Mouse (Mus musculus) urinary bladder, postnatal 4 days (tissue): ENCODE measurements around the gene Smarcal1.
A peak's percentile ranks its signal among the peaks of the same experiment; 100 is the strongest.

Source experiments
- DNase-seq, 2 experiments: peaks; one replicate each; pipeline ENCODE4 v3.0.0; 2021 to 2022; ENCODE audit warnings: low spot score in 2 of 2

The Smarcal1 gene

DNA sequence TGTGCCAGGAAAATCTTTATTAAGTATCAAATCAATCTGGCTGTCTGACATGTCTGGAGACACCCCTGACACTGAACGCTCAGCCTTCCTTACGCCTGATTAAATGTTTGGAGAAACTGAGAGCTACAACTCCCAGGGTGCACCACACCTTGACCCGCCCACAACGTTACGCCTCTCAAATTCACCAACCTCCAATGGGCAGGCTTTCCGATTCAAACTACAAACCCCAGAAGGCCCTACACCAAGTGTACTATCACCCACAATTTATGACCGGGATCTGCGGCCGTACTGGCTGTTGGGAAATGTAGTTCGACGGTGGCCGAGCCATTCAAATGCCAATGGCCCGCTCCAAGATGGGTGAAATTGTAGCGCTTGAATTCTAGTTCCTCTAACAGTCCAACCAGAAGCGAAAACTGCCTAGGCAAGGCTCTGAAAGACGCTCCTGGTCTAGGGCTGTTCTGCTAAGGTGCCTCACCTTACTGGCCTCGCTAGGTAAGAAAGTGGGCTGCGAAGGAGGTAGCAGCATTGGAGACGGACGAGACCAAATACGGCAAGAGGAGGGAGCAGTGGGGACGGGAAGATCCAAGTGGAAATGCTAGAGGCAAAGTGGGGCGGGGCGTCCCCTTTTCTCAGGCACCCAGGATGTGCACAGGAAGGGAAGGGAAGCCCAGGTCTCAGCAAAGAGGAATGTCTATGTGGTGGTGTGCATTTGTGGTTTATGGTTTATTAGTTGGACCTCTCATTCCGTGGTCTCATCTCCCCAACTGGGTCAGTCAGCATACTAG lies at the start of gene Smarcal1:
Gene Smarcal1, plus strand, starts transcription at position 305 of the 785 bp plus-strand sequence.
- DNase-seq, result peak; percentile 88 to 89

DNA sequence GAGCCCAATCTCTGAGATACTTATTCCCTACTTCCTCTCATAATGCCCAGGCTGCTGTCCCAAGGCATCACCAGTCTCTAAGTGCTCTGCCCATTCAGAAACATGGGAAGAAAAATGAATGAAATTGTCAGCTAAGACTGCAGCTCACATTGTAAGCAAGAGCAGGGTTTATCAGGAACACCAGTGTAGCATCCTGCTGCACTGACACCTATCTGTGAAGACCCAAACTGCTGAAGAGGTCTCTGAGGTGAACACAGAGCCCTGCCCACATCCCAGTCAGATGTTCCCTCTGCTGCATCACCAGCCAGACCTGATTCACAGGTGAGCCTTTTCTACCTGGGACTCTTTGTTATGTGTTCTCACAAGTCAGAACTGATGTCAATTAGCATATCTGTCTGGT lies 49.6 kb upstream of the Smarcal1 start:
- no peak for DNase-seq

DNA sequence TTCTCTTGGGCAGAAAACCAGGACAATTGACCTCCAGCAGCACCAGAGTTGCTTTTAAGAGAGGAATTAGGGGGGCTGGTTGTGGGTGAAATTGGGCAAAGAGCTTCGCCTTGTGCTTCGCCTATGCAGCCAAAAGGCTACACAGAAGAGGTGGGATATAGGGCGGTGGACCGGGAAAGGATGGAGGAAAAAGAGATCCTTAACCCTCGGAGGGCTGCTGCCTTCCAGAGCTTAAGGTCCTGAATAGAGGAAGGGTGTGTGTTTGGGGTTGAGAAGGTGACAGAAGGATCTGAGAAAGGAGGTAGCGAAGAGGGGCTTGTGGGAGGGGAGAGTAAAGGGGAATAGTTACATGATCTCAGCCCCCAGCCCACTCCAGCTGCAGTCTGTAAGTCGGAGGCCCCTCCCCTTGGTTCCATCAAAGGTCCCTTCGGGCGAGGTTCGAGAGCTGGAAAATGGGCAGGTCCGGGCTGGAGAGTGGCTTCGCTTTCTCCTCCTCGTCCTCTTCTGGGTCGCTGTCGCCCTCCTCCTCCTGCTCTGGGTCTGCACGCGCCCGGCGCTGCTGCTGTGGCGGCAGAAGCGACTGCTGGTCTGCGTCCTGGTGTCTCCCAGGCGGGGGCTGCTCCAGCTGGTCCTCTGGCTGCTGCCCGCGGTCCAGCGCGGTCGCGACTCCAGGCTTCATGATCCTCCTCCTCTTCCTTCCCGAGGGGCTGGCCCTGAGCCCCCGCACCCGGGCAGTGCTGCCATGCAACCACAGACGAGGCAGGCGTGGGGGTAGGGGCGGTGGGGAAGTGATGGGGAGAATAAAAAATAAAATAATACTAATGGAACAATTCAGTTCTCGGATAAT lies 47.1 kb upstream of the Smarcal1 start:
- no peak for DNase-seq

DNA sequence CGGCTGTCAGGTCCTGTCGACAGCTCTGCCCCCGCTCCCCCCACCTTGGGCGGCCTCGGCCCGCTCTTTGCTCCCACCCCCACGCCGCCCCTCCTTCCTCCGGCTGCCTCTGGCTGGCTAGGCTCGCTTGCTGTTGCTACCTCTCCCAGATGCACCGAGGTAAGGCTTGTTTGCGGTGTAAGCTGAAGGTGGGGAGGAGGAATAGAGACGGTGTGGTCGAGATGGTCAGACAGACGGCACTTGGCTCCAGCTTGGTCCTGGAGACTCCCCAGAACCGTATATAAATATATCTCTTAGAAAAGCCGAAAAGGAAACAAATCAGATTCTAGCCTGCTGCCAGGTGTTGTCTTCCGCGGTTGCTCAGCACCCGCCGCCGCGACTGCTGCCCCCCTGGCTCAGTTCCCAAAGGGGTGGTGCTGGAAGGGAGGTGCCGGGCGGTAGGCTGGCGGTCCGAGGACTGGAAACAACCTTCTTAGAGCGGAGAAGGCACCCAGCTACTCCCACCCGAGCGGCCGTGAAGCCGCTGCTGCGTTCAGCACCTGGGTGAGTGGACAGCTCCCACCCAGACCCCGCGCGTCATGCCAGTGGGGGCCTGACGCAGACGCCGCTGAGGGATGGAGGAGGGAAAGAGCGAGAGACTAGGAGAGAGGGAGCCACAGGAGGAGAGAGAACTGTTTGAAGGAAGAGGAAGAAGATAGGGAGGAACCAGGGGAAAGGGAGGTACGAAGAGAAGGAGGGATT lies 46.3 kb upstream of the Smarcal1 start, which contains the start of gene March4:
Gene March4, minus strand, starts transcription at position 320 of the 741 bp plus-strand sequence.
- peak; percentile 63 to 85 for DNase-seq

DNA sequence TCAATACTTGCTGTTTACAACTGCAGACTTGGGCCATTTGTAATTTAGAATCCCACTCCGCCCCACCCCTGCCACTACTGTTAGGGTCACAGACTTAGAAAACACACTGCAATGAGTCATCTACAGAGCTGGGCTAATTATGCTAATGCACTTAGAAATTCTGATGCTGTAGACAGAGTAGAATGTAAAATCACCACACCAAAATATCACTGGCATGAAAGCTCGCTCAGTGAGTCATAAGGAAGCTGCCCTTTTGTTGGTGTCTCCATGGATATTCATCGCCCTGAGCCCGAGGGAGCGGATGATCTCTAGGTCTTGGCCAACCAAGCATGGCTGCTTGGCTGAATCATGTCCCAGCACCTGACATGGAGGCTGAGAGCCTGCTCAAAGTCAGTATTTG lies 44.8 kb upstream of the Smarcal1 start:
- DNase-seq, result no peak

DNA sequence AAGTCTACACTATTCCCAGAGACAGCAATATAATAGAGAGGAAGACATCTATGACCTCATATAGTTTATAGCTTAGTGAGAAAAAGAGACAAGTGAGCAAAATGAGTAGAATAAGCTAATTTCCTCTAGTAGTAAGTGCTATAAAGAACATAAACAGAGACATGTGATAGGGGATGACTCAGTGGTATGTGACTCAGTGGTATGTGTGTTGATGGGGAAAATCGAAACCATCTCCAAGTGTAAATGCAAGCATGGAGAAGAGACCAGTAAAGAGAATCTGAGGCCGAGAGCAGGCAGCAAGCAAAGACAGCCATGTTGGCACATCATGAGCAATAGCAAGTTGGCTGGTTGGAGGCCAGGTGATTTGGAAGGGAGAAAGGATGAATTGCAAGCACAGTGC lies 32.7 kb upstream of the Smarcal1 start:
- DNase-seq, result no peak

DNA sequence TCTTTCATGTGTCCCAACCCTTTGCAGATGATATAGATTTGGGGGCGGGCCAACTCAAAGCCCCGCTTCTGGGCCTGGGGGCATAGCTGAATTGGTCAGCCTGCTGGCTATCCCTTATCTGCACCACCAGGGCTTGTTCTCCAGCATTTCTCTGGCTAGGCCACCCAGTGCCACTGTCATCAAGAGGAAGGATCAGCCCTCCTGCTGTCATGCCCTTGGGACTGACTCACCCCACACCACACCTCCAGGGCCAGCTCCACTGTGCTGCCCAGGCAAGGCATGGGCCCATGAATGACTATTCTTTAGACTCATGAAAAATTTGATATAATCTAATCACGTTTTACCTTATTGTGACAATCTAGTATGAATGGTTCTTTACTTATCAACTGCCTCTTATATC lies 26.6 kb upstream of the Smarcal1 start:
- DNase-seq, result no peak

DNA sequence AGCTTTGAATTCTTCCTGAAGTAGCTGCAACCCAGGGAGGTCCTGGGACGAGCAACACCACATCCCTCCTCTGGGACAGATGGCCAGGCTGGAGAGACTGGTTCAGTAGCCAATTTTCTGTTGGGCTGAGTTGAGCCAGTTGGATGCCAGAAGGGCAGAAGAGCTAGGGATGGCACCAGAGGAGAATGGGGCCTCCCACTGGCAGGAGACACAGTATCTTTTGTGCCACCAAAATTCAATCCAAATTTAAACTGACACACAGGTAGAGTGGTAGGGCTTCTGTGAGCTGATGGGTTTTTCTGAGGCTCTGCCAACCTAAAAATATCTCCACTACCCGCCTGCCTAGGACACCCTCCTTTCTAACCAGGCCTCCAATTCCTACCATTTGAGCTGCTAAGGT lies 24.4 kb upstream of the Smarcal1 start:
- DNase-seq, result no peak

DNA sequence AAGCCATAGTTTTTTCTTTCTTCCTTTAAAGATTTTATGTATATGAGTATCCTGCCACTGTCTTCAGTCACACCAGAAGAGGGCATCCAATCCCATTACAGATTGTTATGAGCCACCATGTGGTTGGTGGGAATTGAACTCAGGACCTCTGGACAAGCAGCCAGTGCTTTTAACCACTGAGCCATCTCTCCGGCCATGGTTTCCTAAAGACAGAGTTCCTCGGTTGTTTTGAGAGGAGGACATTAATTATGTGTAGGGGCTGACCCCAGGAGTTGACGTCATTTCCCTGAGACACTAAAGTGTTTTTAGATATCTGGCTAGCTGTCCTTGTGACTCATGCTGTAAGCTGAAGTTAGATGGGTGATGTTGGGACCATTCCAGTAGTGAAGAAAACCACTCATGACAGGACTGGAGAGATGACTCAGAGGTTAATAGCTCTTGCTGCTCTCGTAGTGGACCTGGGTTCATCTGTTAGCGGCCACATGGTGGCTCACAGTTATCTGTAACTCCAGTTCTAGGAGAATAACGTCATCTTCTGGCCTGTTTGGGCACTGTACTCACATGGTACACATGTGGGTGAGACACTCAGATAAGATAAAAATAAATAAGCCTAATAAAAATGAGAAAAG lies 18.6 kb upstream of the Smarcal1 start:
- DNase-seq, result no peak

DNA sequence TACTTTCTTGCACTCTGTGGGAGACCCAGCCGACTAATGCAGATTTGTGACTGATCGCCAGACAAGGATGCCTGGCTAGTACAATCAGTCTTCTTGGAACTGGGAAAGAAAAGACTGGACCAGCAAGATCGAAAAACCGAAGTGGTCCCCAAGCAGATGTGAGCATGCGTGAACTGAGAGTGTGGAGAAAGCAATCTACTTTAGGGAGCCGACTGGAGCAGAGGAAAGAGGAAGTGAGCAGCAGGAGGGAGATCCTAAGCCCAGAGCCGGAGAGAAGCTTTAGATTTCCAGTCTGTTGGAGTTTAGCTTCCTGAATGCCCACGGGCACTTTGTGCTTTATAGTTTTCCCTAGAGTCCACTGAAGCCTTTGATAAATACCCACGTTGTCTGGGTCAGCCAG lies 16.0 kb upstream of the Smarcal1 start:
- no peak for DNase-seq

DNA sequence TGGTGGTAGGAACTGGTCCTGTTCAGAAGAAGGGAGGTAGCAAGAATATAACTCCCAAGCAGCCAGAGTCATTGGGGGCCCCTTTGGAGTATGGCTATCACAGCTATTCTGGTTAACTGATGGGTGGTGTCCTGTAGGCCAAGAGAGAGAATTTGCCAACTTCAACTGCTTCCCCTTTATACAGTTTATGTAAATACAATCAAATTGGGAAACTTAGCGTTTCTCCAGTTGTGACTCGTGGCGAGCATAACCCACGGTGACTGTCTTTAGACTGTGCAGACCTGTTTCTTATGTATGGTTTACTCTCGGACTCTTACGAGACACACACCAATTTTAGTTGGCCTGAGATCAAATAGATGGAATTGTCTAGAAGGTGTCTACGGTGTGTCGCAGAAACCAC lies 14.3 kb upstream of the Smarcal1 start:
- DNase-seq, result no peak

DNA sequence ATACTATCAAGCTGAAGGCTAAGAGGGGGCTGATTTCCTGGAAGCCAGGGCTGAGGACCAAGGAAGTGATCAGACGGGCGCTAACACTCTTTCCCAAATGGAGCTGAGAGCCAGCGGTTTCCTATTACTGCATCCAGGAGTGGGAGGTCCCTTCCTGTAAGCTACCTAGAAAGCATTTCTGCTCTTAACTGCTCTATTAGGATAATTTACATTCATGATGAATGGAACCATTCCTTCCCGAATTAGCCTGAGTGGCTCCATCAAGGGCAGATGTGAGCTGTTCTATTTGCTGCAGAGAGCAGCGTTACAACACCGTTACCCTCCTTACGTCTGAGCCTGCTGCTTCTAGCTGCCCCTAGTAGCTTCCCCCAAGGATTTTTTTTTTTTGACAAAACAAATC lies 9.0 kb upstream of the Smarcal1 start:
- DNase-seq, result no peak

DNA sequence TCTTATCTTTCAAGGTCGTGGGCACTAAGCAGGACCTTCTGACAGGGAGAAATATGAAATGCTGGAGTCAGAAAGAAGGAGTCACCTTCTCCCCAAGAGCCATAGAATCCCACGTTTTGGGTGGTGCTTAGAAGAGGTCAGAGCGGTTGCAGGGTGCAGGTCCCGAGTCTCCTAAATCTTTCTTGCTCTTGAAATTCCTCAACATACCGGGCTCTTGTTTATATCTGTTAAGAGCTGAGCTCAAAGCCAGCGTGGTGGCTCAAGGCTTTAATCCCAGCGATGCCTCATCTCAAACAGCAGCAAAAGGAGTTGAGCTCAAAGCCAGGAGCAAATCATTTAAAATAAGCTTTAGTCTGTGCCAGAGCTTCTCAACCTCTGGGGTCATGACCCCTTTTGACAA lies 8.4 kb upstream of the Smarcal1 start:
- DNase-seq, result no peak

DNA sequence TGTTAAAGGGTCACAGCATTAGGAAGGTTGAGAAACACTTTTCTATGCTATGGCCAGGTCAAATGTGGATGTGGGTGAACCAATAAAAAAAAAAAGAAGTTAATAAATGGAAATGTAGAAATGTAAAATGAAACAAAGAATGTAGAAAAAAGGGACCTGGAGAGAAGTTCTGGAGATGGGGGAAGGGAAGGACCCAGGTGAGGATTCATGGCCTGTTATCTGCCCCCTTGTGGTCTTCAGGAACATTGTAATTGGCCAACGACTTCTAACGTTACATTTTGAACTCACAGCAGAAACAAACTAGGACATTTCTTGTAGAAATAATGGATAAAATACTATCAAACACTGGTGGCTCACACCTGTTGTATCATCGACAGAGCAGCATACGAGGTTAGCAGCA lies 7.9 kb upstream of the Smarcal1 start:
- no peak for DNase-seq

DNA sequence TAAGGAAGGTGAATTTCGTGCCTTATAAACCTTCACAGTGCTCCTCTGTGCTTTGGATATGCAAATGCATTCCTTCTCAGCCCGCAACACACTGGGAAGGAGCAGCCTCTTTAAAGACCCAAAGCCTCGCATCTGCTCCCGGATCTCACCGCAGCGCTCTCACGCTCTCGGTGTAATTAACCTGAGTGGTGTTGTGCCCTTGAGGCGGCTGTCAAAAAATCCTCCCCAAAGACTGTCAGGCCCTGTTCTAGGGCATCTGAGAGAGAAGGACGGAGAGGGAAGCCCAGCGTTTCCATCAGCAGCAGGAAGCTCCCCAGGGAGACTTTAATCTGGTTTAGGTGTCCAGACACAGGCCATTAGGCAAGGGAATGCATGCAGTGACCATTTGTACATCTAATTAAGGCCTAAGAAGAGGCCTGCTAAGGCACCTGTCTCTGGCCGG lies 5.5 kb upstream of the Smarcal1 start:
- no peak for DNase-seq

DNA sequence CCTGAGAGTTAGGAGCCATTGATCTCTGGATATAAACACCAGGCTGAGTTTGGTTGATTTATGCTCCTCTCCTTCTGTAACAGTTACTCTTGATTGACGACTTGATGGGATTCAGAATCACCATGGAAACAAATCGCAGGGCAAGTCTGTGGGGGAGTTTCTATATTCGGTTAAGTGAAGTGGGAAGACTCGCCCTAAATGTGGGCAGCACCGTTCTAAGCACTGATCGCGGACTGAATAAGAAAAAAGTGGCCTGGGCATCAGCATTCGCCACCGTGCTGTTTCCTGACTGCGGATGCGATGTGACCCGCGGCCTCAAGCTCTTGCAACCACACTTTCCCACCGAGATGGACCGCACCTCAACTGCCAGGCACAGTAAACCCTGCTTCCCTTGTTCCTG lies 4.7 kb upstream of the Smarcal1 start:
- no peak for DNase-seq

DNA sequence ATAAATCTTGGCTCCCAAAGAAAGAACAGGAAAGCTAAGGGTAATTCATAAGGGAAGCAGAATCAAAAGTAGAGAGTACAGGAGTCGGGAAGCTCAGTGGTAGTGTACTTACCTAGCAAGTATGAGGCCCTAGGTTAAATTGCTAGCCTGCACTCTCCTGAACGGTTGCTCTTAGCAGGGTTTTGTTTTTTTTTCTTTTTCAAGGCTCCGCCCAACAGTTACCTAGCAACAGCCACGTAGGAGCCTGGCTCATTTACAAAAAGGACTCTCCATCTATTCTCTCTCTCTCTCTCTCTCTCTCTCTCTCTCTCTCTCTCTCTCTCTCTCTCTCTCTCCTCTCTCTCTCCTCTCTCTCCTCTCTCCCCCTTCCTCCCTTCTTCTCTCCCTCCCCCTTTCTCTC lies 4.2 kb upstream of the Smarcal1 start:
- no peak for DNase-seq

DNA sequence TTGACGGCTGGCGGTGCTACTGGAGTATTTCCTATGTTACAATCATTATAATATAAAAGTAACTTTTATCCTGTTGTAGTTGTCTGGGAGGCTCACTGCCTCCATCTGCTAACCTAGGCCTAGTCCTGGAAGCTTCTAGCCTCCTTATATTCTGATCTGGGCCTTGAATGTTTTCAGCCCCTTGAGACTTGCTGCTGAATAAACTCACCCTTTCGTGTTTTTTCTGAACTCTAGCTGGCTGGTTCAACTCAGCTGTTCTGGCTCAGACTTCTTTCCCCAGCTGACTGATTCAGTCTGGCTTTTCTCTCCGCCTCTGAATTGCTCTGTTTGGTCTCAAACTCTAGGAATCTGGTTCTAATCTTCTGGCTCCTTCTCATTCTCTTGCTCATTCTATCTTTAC lies 855 bp downstream of the Smarcal1 start:
- no peak for DNase-seq

DNA sequence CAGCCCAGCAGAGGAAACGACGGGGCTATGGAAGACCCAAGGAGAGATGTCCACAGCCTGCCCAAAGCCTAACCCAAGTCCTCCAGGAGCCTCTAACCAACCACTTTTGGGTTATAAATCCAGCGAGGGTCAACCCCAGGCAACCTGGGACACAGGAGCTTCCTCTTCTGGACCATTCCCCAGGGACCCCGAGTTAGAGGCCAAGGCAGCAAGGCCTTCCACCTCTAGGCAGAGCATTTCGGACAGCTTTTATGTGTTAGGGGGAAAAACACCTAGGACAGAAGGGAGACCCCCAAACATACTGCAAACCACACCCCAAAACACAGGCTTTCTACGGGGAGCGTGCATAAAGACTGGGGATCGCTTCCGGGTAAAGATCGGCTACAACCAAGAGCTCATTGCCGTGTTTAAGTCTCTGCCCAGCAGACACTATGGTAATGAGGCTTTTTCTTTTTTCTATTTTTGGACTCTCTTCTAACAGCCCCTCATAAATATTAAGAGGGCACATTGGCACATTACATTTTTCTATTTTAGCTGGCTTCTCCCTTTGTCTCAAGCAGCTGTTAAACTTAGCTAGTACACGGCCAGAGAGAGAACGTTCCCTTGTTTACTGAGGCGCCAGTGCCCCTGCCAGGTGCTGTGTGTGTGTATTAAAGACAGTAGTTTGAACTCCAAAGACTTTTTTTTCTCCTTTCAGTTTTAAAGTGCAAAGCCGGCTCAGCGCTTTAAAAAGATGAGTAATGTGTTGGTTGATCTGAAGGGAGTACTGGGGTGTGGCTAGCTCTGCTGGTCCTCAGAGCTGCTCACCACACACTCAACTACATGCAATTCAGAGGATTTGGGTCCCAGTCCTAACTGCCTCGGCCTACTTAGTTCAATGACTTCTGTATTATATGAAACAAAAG lies 3.2 kb downstream of the Smarcal1 start:
- DNase-seq, result no peak

DNA sequence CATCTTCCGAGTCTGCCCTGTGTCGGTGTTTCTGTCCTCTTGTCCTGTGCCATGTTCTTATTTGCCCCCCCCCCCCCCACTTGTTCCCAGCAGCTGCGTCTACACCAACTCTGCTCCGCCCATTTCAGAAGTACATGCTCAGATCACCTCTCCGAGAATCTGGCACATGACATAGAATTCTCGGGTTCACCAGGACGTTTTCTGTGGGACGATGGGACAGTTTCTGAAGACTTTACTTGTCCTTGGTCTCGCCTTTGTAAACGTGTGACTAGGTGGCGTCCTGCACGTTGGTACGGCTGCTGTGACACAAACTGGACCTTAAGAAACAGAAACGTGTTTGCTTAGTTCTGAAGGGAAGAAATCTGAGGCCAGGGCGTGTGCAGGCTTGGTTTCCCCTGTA lies 4.5 kb downstream of the Smarcal1 start:
- no peak for DNase-seq

DNA sequence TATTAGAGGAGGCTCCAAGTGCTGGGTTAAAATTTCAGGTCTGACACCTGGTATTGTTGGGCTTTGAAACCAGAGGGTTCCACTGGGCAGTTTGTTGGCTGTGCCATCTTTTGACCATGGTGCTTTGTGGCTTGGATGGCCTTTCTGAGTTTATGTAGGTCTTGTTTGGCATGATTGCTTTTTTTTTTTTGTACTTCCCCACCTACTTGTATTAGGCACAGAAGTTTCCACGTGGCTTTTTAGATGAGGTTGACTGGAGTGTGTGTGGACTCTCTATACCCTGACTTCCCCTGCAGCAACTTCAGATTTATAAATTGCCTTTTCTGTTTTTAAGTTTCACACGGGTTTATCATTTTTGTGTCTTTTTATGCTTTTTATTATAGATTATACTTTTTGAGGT lies 5.7 kb downstream of the Smarcal1 start:
- DNase-seq, result no peak
